Mouse (Mus musculus) forebrain, embryonic 14.5 days (tissue): Measurements from ENCODE around the gene Gm815. TPM values are rescaled to one million over a fixed set of nuclear protein-coding genes. Genes with fewer than 3 reads are reported as not detected.

ENCODE experiments used
- ATAC-seq: fragments of 200-750 bp; cut with Nextera tagmentation; 2 replicates; pipeline ENCODE4 v1.8.0; 2017; ENCODE audit warnings: mild to moderate bottlenecking, moderate library complexity
- DNase-seq: peaks from one replicate; pipeline ENCODE4 v3.0.0-alpha.2; 2015; ENCODE audit warnings: low spot score
- H3K27ac ChIP-seq: fragments of 300-500 bp; sonication (generic); 2 replicates; pipeline ENCODE4 v1.5.1; 2014; ENCODE audit warnings: low read depth, mild to moderate bottlenecking, control low read depth, low read length, moderate library complexity
- H3K27me3 ChIP-seq: fragments of 300-500 bp; sonication (generic); replicated peaks from 2 replicates; pipeline ENCODE4 v1.6.1; 2014; ENCODE audit warnings: low read length, control low read depth, mixed read lengths; ENCODE audit not compliant: control insufficient read depth, insufficient read depth
- H3K36me3 ChIP-seq: fragments of 300-500 bp; sonication (generic); 2 replicates; pipeline ENCODE4 v1.6.1; 2014; ENCODE audit warnings: low read length, control low read depth; ENCODE audit not compliant: control insufficient read depth, insufficient read depth
- H3K4me1 ChIP-seq: fragments of 300-500 bp; sonication (generic); 2 replicates; pipeline ENCODE4 v1.6.1; 2014; ENCODE audit warnings: antibody characterized with exemption, low read length, control low read depth; ENCODE audit not compliant: control insufficient read depth, insufficient read depth
- H3K4me2 ChIP-seq: fragments of 300-500 bp; sonication (generic); 2 replicates; pipeline ENCODE4 v1.6.1; 2014; ENCODE audit warnings: mild to moderate bottlenecking, control low read depth, low read length
- H3K4me3 ChIP-seq: fragments of 300-500 bp; sonication (generic); 2 replicates; pipeline ENCODE4 v1.5.1; 2014; ENCODE audit warnings: low read depth, low read length, control low read depth
- H3K9ac ChIP-seq: fragments of 300-500 bp; sonication (generic); 2 replicates; pipeline ENCODE4 v1.6.1; 2014; ENCODE audit warnings: mild to moderate bottlenecking, low read length, control low read depth, moderate library complexity
- H3K9me3 ChIP-seq: fragments of 300-500 bp; sonication (generic); replicated peaks from 2 replicates; pipeline ENCODE4 v1.6.1; 2016; ENCODE audit warnings: low read length, control low read depth, mixed read lengths; ENCODE audit not compliant: control insufficient read depth
- WGBS: fragments of 180-500 bp; shearing (Covaris S2); extraction: QIAGEN DNeasy Blood & Tissue Kit; methylation state at CpG from one replicate; pipeline ENCODE4 v1.1.7; 2014; 5-methylcytosine and 5-hydroxymethylcytosine counted together
- polyA plus RNA-seq: library from polyadenylated mRNA; unstranded; fragments of >200 nt; fragmentation: Nextera tagmentation; extraction: Ambion mirVana; gene quantifications from 2 replicates; pipeline ENCODE4 v1.2.1, GENCODE M21; 2014

The Gm815 gene
- polyA plus RNA-seq, 1 experiment from 2014 or later, result not detected

- H3K9ac ChIP-seq, result no peak overlapping the region
- H3K4me3 ChIP-seq, result no peak overlapping the region
- 75% methylated on average over 8 of the region's 8 CpGs for WGBS
- ATAC-seq (no peak), DNase-seq (no peak)
- H3K36me3 ChIP-seq, result no peaks in the 10 kb centered on the region
- no peaks in the 10 kb centered on the region for H3K9me3 ChIP-seq
- no peaks in the 10 kb centered on the region for H3K27me3 ChIP-seq
- no peaks in the 10 kb centered on the region; the same call in 1 of the 2 replicates for H3K4me1 ChIP-seq
- no peak overlapping the region for H3K4me2 ChIP-seq
- H3K27ac ChIP-seq, result no peak overlapping the region
Measured at GRCm38 (mm10) chr19:26853701-26854282, 31.9 kb upstream of the Gm815 start.

- Histone ChIP-seq H3K27ac (no peak overlapping the region), H3K9me3 (no peaks in the 10 kb centered on the region), H3K36me3 (no peaks in the 10 kb centered on the region), H3K9ac (no peak overlapping the region), H3K27me3 (no peaks in the 10 kb centered on the region), H3K4me2 (no peak overlapping the region), H3K4me1 (peaks cover 2% of the 10 kb centered on the region; the same call in 1 of the 2 replicates), H3K4me3 (no peak overlapping the region)
- ATAC-seq (no peak), DNase-seq (no peak)
- 92% methylated on average over 4 of the region's 4 CpGs for WGBS
Measured at GRCm38 (mm10) chr19:26854661-26855060, 31.0 kb upstream of the Gm815 start.

- Histone ChIP-seq H3K27me3 (no peaks in the 10 kb centered on the region), H3K4me3 (no peak overlapping the region), H3K36me3 (no peaks in the 10 kb centered on the region), H3K4me2 (no peak overlapping the region), H3K9me3 (no peaks in the 10 kb centered on the region), H3K4me1 (peaks cover 2% of the 10 kb centered on the region; the same call in 1 of the 2 replicates), H3K9ac (no peak overlapping the region), H3K27ac (no peak overlapping the region)
- no peak for ATAC-seq
- no peak for DNase-seq
- WGBS, result 85% methylated on average over 7 of the region's 7 CpGs
Measured at GRCm38 (mm10) chr19:26855152-26855551, 30.5 kb upstream of the Gm815 start.

GRCm38 (mm10) chr19:26858427-26859194 is 27.1 kb upstream of the Gm815 start:
- ATAC-seq, result no peak

GRCm38 (mm10) chr19:26859195-26859570 is 26.5 kb upstream of the Gm815 start:
- Histone ChIP-seq H3K4me1 (peaks cover 6% of the 10 kb centered on the region; the same call in 1 of the 2 replicates), H3K27me3 (no peaks in the 10 kb centered on the region), H3K9me3 (no peaks in the 10 kb centered on the region), H3K27ac (0 out of 2 replicates have a peak overlapping the region, but pooled peaks have one; percentile 30), H3K4me2 (no peak overlapping the region), H3K4me3 (no peak overlapping the region), H3K36me3 (no peaks in the 10 kb centered on the region), H3K9ac (no peak overlapping the region)
- ATAC-seq (no peak), DNase-seq (no peak)
- 83% methylated on average over 5 of the region's 5 CpGs for WGBS

More at GRCm38 (mm10) chr19:26858427-26859194, 27.1 kb upstream of the Gm815 start:
- Histone ChIP-seq H3K4me3 (no peak overlapping the region), H3K27me3 (no peaks in the 10 kb centered on the region), H3K27ac (peak overlapping the region; percentile 30; the same call in 1 of the 2 replicates), H3K4me1 (peaks cover 6% of the 10 kb centered on the region; the same call in 1 of the 2 replicates), H3K4me2 (no peak overlapping the region), H3K9ac (no peak overlapping the region), H3K9me3 (no peaks in the 10 kb centered on the region), H3K36me3 (no peaks in the 10 kb centered on the region)
- 64% methylated on average over 12 of the region's 12 CpGs for WGBS
- DNase-seq, result no peak

GRCm38 (mm10) chr19:26863662-26864061 is 22.0 kb upstream of the Gm815 start:
- Histone ChIP-seq H3K36me3 (no peaks in the 10 kb centered on the region), H3K9me3 (no peaks in the 10 kb centered on the region), H3K4me1 (peaks cover 11% of the 10 kb centered on the region; the same call in 1 of the 2 replicates), H3K27me3 (no peaks in the 10 kb centered on the region), H3K4me2 (no peak overlapping the region), H3K4me3 (no peak overlapping the region), H3K9ac (no peak overlapping the region), H3K27ac (no peak overlapping the region)
- 81% methylated on average over 5 of the region's 5 CpGs for WGBS
- peak; percentile 29 for ATAC-seq
- DNase-seq, result no peak

- no peak for ATAC-seq
- H3K27me3 ChIP-seq, result no peaks in the 10 kb centered on the region
- no peak for DNase-seq
- no peak overlapping the region for H3K4me2 ChIP-seq
- no peak overlapping the region for H3K9ac ChIP-seq
- no peak overlapping the region for H3K27ac ChIP-seq
- no peak overlapping the region for H3K4me3 ChIP-seq
- H3K9me3 ChIP-seq, result no peaks in the 10 kb centered on the region
- no peaks in the 10 kb centered on the region for H3K36me3 ChIP-seq
- 70% methylated on average over 15 of the region's 15 CpGs for WGBS
- peaks cover 12% of the 10 kb centered on the region; the same call in 1 of the 2 replicates for H3K4me1 ChIP-seq
Measured at GRCm38 (mm10) chr19:26864975-26865690, 20.5 kb upstream of the Gm815 start.

- H3K4me1 ChIP-seq, result peaks cover 14% of the 10 kb centered on the region; the same call in 1 of the 2 replicates
- 14% methylated on average over 7 of the region's 7 CpGs for WGBS
- H3K9me3 ChIP-seq, result no peaks in the 10 kb centered on the region
- DNase-seq (peak; percentile 62), ATAC-seq (peak; percentile 48)
- H3K27ac ChIP-seq, result no peak overlapping the region
- H3K4me3 ChIP-seq, result no peak overlapping the region
- H3K36me3 ChIP-seq, result no peaks in the 10 kb centered on the region
- no peak overlapping the region for H3K9ac ChIP-seq
- no peak overlapping the region for H3K4me2 ChIP-seq
- H3K27me3 ChIP-seq, result no peaks in the 10 kb centered on the region
Measured at GRCm38 (mm10) chr19:26865736-26866135, 19.9 kb upstream of the Gm815 start.
